Mouse (Mus musculus) liver, embryonic 14.5 days (tissue): ENCODE data around the gene Erbin. TPM values are rescaled to one million over a fixed set of nuclear protein-coding genes. Genes with fewer than 3 reads are reported as not detected.
A peak's percentile ranks its signal among the peaks of the same experiment; 100 is the strongest.

Source experiments
- ATAC-seq: fragments of 200-750 bp; cut with Nextera tagmentation; 2 replicates; pipeline ENCODE4 v1.8.0; 2017; ENCODE audit warnings: moderate number of reproducible peaks, mild to moderate bottlenecking, moderate library complexity; ENCODE audit not compliant: insufficient read depth
- DNase-seq, 3 experiments: peaks; one replicate each; pipeline ENCODE4 v3.0.0-alpha.2; 2012 to 2013; ENCODE audit warnings: low read depth in 3 of 3, low spot score in 3 of 3
- H3K27ac ChIP-seq: fragments of 300-500 bp; sonication (generic); 2 replicates; pipeline ENCODE4 v1.5.1; 2014; ENCODE audit warnings: moderate library complexity, mild to moderate bottlenecking, control low read depth, inconsistent platforms
- H3K27me3 ChIP-seq: fragments of 300-500 bp; sonication (generic); 2 replicates; pipeline ENCODE4 v1.6.1; 2014; ENCODE audit warnings: mild to moderate bottlenecking, low read length, moderate library complexity; ENCODE audit not compliant: control insufficient read depth, insufficient read depth
- H3K36me3 ChIP-seq: fragments of 300-500 bp; sonication (generic); replicated peaks from 2 replicates; pipeline ENCODE4 v1.6.1; 2014; ENCODE audit warnings: low read depth; ENCODE audit not compliant: control insufficient read depth, insufficient read depth
- H3K4me1 ChIP-seq, 2 experiments: fragments of 200-500 bp in 1 of 2; fragments of 300-500 bp in 1 of 2; sonication (generic) in 1 of 2; replicated peaks; 2 replicates each; pipeline ENCODE4 v1.6.1; 2012 to 2014; ENCODE audit warnings: antibody characterized with exemption in 1 of 2, inconsistent platforms in 1 of 2, low read length in 1 of 2; ENCODE audit not compliant: control insufficient read depth in 2 of 2, insufficient read depth in 2 of 2
- H3K4me2 ChIP-seq: fragments of 300-500 bp; sonication (generic); 2 replicates; pipeline ENCODE4 v1.6.1; 2014; ENCODE audit warnings: low read depth, mild to moderate bottlenecking, control low read depth, moderate library complexity
- H3K4me3 ChIP-seq, 2 experiments: fragments of 200-500 bp in 1 of 2; fragments of 300-500 bp in 1 of 2; sonication (generic) in 1 of 2; 2 replicates each; pipeline ENCODE4 v1.5.1; 2012 to 2014; ENCODE audit warnings: low read depth in 2 of 2, low read length in 2 of 2, mild to moderate bottlenecking in 2 of 2, control low read depth in 1 of 2, inconsistent platforms in 1 of 2, moderate library complexity in 1 of 2; ENCODE audit not compliant: insufficient read depth in 1 of 2
- H3K9ac ChIP-seq: fragments of 300-500 bp; sonication (generic); replicated peaks from 2 replicates; pipeline ENCODE4 v1.6.1; 2014; ENCODE audit warnings: mild to moderate bottlenecking, control low read depth, moderate library complexity
- H3K9me3 ChIP-seq: fragments of 300-500 bp; sonication (generic); 2 replicates; pipeline ENCODE4 v1.6.1; 2016; ENCODE audit warnings: low read length, mixed read lengths; ENCODE audit not compliant: control insufficient read depth
- CTCF ChIP-seq: IDR thresholded peaks from 2 replicates; pipeline ENCODE4 v1.5.1; 2016; ENCODE audit warnings: antibody characterized with exemption, low read depth, control low read depth
- EP300 ChIP-seq: IDR thresholded peaks from 2 replicates; pipeline ENCODE4 v1.6.1; 2016; ENCODE audit warnings: antibody characterized with exemption, low read depth
- WGBS: fragments of 180-500 bp; shearing (Covaris S2); extraction: QIAGEN DNeasy Blood & Tissue Kit; methylation state at CpG from one replicate; pipeline ENCODE4 v1.1.7; 2014; ENCODE audit not compliant: insufficient replicate concordance; 5-methylcytosine and 5-hydroxymethylcytosine counted together
- polyA plus RNA-seq, 2 experiments: library from polyadenylated mRNA; depleted of rRNA in 1 of 2; stranded (reverse) in 1 of 2; unstranded in 1 of 2; fragments of >200 nt; fragmentation: Nextera tagmentation in 1 of 2; extraction: Ambion mirVana in 1 of 2; gene quantifications; 2 replicates each; pipeline versions ENCODE4 v1.2.1 to v1.2.3; 2012 to 2014

Erbin gene
- polyA plus RNA-seq, 2 experiments, result 5.5 to 7.5 TPM

DNA sequence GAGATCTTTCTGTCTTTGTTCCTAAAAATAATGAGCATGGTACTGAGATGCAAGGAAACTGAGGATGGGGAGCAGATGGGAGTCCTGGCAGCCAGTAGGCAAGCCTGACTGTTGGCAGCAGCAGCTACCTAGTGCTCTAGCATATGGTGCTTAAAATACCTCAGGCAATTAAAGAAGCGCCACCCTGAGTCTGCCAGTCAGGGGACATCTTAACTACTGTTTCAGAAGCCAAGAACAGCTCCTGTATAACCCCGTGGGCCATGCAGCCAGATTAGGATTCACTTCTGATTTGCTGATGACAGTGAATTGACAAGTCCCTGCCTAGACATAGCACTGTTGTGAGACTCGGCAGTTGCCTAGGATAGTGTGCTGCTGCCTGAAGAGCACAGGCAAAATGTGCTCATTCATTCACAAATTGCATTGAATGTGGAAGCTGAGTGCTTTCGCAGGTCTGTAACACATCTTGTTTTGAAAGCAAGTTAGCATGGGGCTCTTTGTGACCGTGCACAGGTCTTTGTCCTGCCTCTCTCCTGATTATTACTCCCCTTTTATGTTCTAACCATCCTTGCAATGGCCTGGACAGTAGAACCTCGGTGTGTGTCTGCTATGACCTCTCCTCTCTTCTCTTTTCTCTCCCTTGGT, 114.0 kb downstream of the Erbin start:
- TF ChIP-seq EP300, result no peak
- no peak for TF ChIP-seq CTCF
- H3K36me3 ChIP-seq, result no peaks in the 10 kb centered on the region
- peaks cover 0 to 7% of the 10 kb centered on the region in 2 experiments; a peak in 2 of 4 replicates for H3K4me1 ChIP-seq
- H3K9ac ChIP-seq, result no peak overlapping the region
- no peak overlapping the region for H3K4me3 ChIP-seq
- no peaks in the 10 kb centered on the region for H3K27me3 ChIP-seq
- 55% methylated on average over 6 of the region's 6 CpGs for WGBS
- no peak for ATAC-seq
- no peaks in the 10 kb centered on the region for H3K9me3 ChIP-seq
- no peak overlapping the region for H3K4me2 ChIP-seq
- no peak for DNase-seq
- no peak overlapping the region for H3K27ac ChIP-seq

DNA sequence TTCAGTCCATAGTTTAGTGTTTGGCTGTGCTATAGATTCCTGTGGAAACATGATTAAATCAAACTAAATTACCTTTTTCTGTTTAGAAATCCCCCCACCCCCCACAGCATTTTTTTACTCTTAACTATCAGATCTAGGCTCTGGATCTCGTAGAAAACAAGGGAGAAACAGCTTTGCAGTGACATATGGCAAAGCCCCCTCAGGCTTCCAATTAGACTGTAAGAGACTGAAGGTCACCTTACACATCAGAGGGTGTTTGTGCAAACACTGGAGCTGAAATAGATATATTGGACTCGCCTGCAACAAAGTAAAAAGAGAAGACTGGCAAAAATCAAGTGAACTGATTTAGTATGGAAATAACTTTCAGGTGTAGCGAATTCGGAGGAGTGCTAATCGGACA, 116.6 kb downstream of the Erbin start:
- Histone ChIP-seq H3K4me1 (peaks cover 0 to 7% of the 10 kb centered on the region in 2 experiments; a peak in 2 of 4 replicates), H3K27ac (no peak overlapping the region), H3K9ac (no peak overlapping the region), H3K36me3 (no peaks in the 10 kb centered on the region), H3K4me3 (no peak overlapping the region), H3K4me2 (no peak overlapping the region), H3K9me3 (no peaks in the 10 kb centered on the region), H3K27me3 (no peaks in the 10 kb centered on the region)
- no peak for DNase-seq
- 59% methylated on average over 5 of the region's 5 CpGs for WGBS
- TF ChIP-seq EP300, result no peak
- TF ChIP-seq CTCF, result no peak
- no peak for ATAC-seq

DNA sequence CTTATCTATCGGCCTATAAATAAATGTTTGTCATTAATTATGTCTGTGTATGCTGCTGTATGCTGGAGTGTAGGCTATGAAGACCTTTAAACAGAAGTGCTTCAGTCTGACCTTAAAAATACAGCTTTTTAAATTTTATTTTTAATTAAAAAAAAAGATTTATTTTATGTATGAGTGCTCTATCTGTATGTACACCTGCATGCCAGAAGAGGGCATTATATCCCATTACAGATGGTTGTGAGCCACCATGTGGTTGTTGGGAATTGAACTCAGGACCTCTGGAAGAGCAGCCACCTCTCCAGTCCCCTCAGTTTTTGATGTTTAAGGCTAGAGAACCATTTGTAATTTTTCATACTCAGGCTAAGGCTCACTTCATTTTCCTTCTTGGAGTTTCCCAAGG, 119.3 kb downstream of the Erbin start:
- H3K9me3 ChIP-seq, result no peaks in the 10 kb centered on the region
- H3K27ac ChIP-seq, result no peak overlapping the region
- ATAC-seq (no peak), DNase-seq (no peak)
- no peaks in the 10 kb centered on the region for H3K36me3 ChIP-seq
- H3K27me3 ChIP-seq, result no peaks in the 10 kb centered on the region
- H3K4me3 ChIP-seq, result no peak overlapping the region
- no peak overlapping the region for H3K9ac ChIP-seq
- WGBS, result 85% methylated on average over 1 of the region's 1 CpGs
- no peaks in the 10 kb centered on the region for H3K4me1 ChIP-seq
- TF ChIP-seq EP300 (no peak), CTCF (peak; percentile 12; the same call in 1 of the 2 replicates)
- no peak overlapping the region for H3K4me2 ChIP-seq

DNA sequence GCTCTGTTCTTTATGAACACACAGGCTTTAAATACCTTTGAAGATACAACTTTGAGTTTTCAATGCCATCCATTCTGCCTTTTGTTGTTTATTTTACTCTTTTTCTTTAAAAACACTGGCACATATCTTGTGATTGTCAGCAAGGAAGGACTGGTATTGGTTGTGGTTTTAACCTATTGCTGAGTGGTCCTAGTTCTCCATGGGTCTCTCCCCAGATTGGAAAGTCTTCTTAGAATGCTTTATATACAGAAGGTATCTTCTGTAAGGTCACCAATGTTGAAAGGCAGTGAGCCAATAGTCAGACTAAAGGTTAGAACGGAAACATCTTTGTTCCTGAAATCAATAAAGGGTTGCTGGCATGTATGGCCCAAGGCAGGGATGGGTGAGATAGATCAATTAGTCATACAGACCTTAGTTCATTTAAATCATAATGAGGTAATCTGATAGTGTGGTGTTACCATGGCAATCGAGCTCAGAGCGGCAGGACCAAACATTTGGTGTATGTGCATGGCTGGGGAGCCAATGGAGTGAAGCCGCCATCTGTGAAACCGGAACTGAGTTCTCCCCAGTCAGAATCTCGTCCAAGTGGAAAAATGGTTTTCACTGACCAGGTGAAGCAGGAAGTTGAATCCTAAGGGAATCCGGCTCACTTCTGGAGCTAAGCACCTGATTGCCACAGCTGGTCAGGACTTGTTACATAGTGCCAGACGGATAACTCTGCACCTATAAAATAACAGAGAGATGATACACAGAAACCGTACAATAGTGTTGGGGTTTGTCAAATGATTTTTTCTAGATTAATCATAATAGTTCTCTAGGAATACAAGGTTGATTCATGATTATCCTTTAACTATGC, 125.4 kb downstream of the Erbin start:
- H3K4me3 ChIP-seq, result no peak overlapping the region
- no peak for TF ChIP-seq EP300
- TF ChIP-seq CTCF, result no peak
- H3K36me3 ChIP-seq, result no peaks in the 10 kb centered on the region
- H3K9ac ChIP-seq, result no peak overlapping the region
- H3K27me3 ChIP-seq, result no peaks in the 10 kb centered on the region
- no peaks in the 10 kb centered on the region for H3K9me3 ChIP-seq
- no peak overlapping the region for H3K4me2 ChIP-seq
- H3K27ac ChIP-seq, result no peak overlapping the region
- H3K4me1 ChIP-seq, result no peaks in the 10 kb centered on the region
- DNase-seq (no peak), ATAC-seq (no peak)
- 69% methylated on average over 9 of the region's 9 CpGs for WGBS

DNA sequence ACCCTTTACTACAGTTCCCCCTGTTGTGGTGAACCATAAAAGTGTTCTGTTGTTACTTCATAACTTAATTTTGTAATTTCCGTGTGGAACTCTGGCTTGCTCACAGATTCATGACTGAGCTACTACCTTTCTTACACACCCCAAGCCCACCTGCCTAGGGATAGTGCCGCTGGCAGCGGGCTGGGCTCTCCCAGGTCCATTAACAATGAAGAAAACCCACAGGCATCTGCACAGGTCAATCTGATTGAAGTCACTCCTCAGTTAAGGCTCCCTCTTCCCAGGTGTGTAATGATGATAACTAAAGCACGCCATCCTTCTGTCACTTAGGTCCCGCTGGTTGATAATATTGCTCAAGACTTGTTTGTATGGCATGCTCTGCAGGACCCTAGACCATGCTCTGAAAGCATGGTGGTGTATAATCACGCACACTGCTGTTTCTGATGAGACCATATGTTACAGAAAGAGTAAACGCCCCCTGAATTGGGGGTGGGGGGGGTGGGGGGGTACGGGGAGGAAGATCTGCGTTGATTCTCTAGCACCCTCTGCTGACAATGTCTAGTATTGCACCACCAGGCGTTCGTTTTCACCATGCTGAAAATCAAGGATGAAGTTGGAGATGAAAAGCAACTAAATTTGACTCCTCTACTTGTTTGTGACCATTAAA, 140.3 kb downstream of the Erbin start:
- Histone ChIP-seq H3K4me1 (no peaks in the 10 kb centered on the region), H3K27ac (no peak overlapping the region), H3K27me3 (no peaks in the 10 kb centered on the region), H3K4me3 (no peak overlapping the region), H3K9ac (no peak overlapping the region), H3K4me2 (0 out of 2 replicates have a peak overlapping the region, but pooled peaks have one; percentile 8), H3K36me3 (no peaks in the 10 kb centered on the region), H3K9me3 (no peaks in the 10 kb centered on the region)
- TF ChIP-seq CTCF (peak; percentile 51), EP300 (no peak)
- WGBS, result 25% methylated on average over 11 of the region's 11 CpGs
- DNase-seq, result no peak
- ATAC-seq, result no peak
